Mouse (Mus musculus): Measurements from ENCODE around the gene Phpt1. TPM values are rescaled to one million over a fixed set of nuclear protein-coding genes. Genes with fewer than 3 reads are reported as not detected.
A peak's percentile ranks its signal among the peaks of the same experiment; 100 is the strongest.

Gene Phpt1
- total RNA-seq (2014; rRNA removed), result 33.7 and 43.2 TPM in 2 replicates
- 171 and 185 TPM in 2 replicates for polyA plus RNA-seq (2015; fragmentation: Nextera tagmentation; extraction: Ambion mirVana)

GRCm38 (mm10) chr2:25574579-25575431, at the start of gene Phpt1, which contains the start of gene Mamdc4:
Phpt1 (minus strand) TSS chr2:25575224.
Mamdc4 (minus strand) TSS chr2:25574845.
- Histone ChIP-seq H3K27ac (ENCODE audit: low read depth, low read length) (peak within 1 kb of the TSS; percentile 90), H3K4me1 (ENCODE audit: insufficient read depth) (peaks cover 11% of the 10 kb centered on the region; the same call in 1 of the 2 replicates), H3K9ac (peak within 1 kb of the TSS; percentile 66), H3K4me2 (ENCODE audit: low read depth) (peak within 1 kb of the TSS; percentile 94), H3K27me3 (ENCODE audit: insufficient read depth, low read length) (peaks cover 36% of the 10 kb centered on the region), H3K4me3 (ENCODE audit: low read depth, low read length) (peak within 1 kb of the TSS; percentile 63), H3K9me3 (ENCODE audit: low read length) (no peaks in the 10 kb centered on the region), H3K36me3 (ENCODE audit: insufficient read depth) (peaks cover 28% of the 10 kb centered on the region)
- DNase-seq, result peak; percentile 99
- WGBS, result 1% methylated on average over 39 of the region's 45 CpGs
- TF ChIP-seq CTCF (IDR thresholded peaks at IDR 0.05; ENCODE audit: low read depth), result no peak
- ATAC-seq, result peak; percentile 99

GRCm38 (mm10) chr2:25621229-25622200, 46.5 kb upstream of the Phpt1 start, which contains the start of gene Tmem141:
Tmem141 (minus strand) TSS chr2:25622005.
- Histone ChIP-seq H3K9ac (peak within 1 kb of the TSS; percentile 59), H3K4me1 (ENCODE audit: insufficient read depth) (peaks cover 4% of the 10 kb centered on the region; the same call in 1 of the 2 replicates), H3K4me3 (ENCODE audit: low read depth, low read length) (peak within 1 kb of the TSS; percentile 44), H3K4me2 (ENCODE audit: low read depth) (peak within 1 kb of the TSS; percentile 77), H3K9me3 (ENCODE audit: low read length) (no peaks in the 10 kb centered on the region), H3K27me3 (ENCODE audit: insufficient read depth, low read length) (peaks cover 3% of the 10 kb centered on the region), H3K27ac (ENCODE audit: low read depth, low read length) (no peak within 1 kb of the TSS), H3K36me3 (ENCODE audit: insufficient read depth) (no peaks in the 10 kb centered on the region)
- 5% methylated on average over 34 of the region's 34 CpGs for WGBS
- ATAC-seq, result peak; percentile 96
- peak; percentile 83 for DNase-seq
- peak; percentile 60 for TF ChIP-seq CTCF (IDR thresholded peaks at IDR 0.05; ENCODE audit: low read depth)

DNA sequence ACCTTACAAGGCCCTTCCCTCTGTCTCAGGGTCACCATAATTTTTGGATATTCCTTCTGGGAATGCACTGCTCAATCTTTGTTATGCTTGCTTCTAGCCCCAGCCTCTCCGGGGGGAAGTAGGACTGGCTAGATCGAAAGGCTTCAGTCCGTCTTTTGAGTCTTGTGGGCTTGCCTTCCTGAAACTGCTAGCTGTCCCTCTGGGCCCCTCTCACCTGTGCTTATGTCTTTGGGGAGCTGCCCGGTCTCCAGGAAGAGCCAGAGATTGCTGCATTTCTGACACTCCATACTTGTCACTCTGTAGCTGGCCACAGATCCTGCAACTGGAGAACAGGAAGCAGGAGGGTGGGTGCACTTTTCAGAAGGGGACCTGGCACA, 45.8 kb upstream of the Phpt1 start:
- Histone ChIP-seq H3K4me3 (ENCODE audit: low read depth, low read length) (peak overlapping the region; percentile 44; the same call in 1 of the 2 replicates), H3K9ac (no peak overlapping the region), H3K36me3 (ENCODE audit: insufficient read depth) (no peaks in the 10 kb centered on the region), H3K27ac (ENCODE audit: low read depth, low read length) (no peak overlapping the region), H3K4me2 (ENCODE audit: low read depth) (peak overlapping the region; percentile 77), H3K9me3 (ENCODE audit: low read length) (no peaks in the 10 kb centered on the region), H3K27me3 (ENCODE audit: insufficient read depth, low read length) (peaks cover 8% of the 10 kb centered on the region), H3K4me1 (ENCODE audit: insufficient read depth) (peaks cover 4% of the 10 kb centered on the region; the same call in 1 of the 2 replicates)
- no peak for TF ChIP-seq CTCF (IDR thresholded peaks at IDR 0.05; ENCODE audit: low read depth)
- DNase-seq (no peak), ATAC-seq (no peak)
- 86% methylated on average over 4 of the region's 4 CpGs for WGBS

DNA sequence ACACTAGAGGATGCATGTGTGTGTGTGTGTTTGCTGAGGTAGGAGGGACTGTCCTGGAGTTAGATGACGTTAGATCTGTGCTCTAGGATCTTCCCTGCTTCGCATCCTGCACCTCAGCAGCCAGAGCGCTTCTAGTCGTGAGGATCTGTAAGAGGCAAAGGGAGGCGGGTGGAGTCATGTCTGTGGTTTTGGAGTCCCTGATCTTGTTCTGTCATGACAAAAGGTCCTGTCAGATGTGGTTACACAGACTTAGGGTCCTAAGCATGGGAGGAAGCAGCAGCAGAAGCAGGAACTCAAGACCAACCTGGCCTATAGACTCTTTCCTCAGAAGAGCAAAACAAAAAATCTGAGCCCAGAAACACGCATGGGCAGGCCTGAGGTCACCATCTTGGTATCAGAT, 45.4 kb upstream of the Phpt1 start:
- Histone ChIP-seq H3K4me2 (ENCODE audit: low read depth) (no peak overlapping the region), H3K9me3 (ENCODE audit: low read length) (no peaks in the 10 kb centered on the region)

GRCm38 (mm10) chr2:25617578-25617977, 42.6 kb upstream of the Phpt1 start, which contains the start of gene Ccdc183:
Ccdc183 (minus strand) TSS chr2:25617678.
- no peak within 1 kb of the TSS for H3K4me3 ChIP-seq (ENCODE audit: low read depth, low read length)
- no peaks in the 10 kb centered on the region for H3K9me3 ChIP-seq (ENCODE audit: low read length)
- peaks cover 19% of the 10 kb centered on the region for H3K27me3 ChIP-seq (ENCODE audit: insufficient read depth, low read length)
- ATAC-seq (no peak), DNase-seq (no peak)
- peaks cover 4% of the 10 kb centered on the region; the same call in 1 of the 2 replicates for H3K4me1 ChIP-seq (ENCODE audit: insufficient read depth)
- H3K4me2 ChIP-seq (ENCODE audit: low read depth), result no peak within 1 kb of the TSS
- no peaks in the 10 kb centered on the region for H3K36me3 ChIP-seq (ENCODE audit: insufficient read depth)
- no peak for TF ChIP-seq CTCF (IDR thresholded peaks at IDR 0.05; ENCODE audit: low read depth)
- H3K9ac ChIP-seq, result no peak within 1 kb of the TSS
- no peak within 1 kb of the TSS for H3K27ac ChIP-seq (ENCODE audit: low read depth, low read length)
- WGBS, result 81% methylated on average over 3 of the region's 3 CpGs

More for the DNA sequence above, 45.4 kb upstream of the Phpt1 start:
- Histone ChIP-seq H3K36me3 (ENCODE audit: insufficient read depth) (no peaks in the 10 kb centered on the region), H3K4me3 (ENCODE audit: low read depth, low read length) (no peak overlapping the region), H3K4me1 (ENCODE audit: insufficient read depth) (peaks cover 4% of the 10 kb centered on the region; the same call in 1 of the 2 replicates), H3K9ac (no peak overlapping the region), H3K27ac (ENCODE audit: low read depth, low read length) (no peak overlapping the region), H3K27me3 (ENCODE audit: insufficient read depth, low read length) (peaks cover 13% of the 10 kb centered on the region)
- DNase-seq, result no peak
- WGBS, result 79% methylated on average over 6 of the region's 6 CpGs
- no peak for ATAC-seq
- no peak for TF ChIP-seq CTCF (IDR thresholded peaks at IDR 0.05; ENCODE audit: low read depth)

- Histone ChIP-seq H3K4me3 (ENCODE audit: low read depth, low read length) (no peak overlapping the region), H3K27me3 (ENCODE audit: insufficient read depth, low read length) (peaks cover 19% of the 10 kb centered on the region), H3K9ac (no peak overlapping the region), H3K27ac (ENCODE audit: low read depth, low read length) (no peak overlapping the region), H3K36me3 (ENCODE audit: insufficient read depth) (no peaks in the 10 kb centered on the region), H3K4me2 (ENCODE audit: low read depth) (no peak overlapping the region), H3K4me1 (ENCODE audit: insufficient read depth) (peaks cover 4% of the 10 kb centered on the region; the same call in 1 of the 2 replicates), H3K9me3 (ENCODE audit: low read length) (no peaks in the 10 kb centered on the region)
- 20% methylated on average over 22 of the region's 22 CpGs for WGBS
- ATAC-seq, result no peak
- TF ChIP-seq CTCF (IDR thresholded peaks at IDR 0.05; ENCODE audit: low read depth), result no peak
- no peak for DNase-seq
Observed at GRCm38 (mm10) chr2:25616398-25616797, 41.4 kb upstream of the Phpt1 start.
